Mouse (Mus musculus) heart, adult 8-10 months (tissue): ENCODE measurements around the gene Bcor. TPM values are rescaled to one million over a fixed set of nuclear protein-coding genes. Genes with fewer than 3 reads are reported as not detected.

ENCODE experiments used
- DNase-seq: peaks from one replicate; pipeline ENCODE4 v3.0.0; 2022; ENCODE audit warnings: low spot score
- total RNA-seq, 4 experiments: library from RNA; stranded (reverse); gene quantifications; 2 replicates each; pipeline ENCODE4 v1.2.4; 2022

The Bcor gene
- 10 to 100 TPM; 18.7 to 23.4 (median 20.5) TPM for total RNA-seq

- peak; percentile 56 for DNase-seq
These were observed at the start of gene Bcor for GRCm38 (mm10) chrX:12159981-12160656. Bcor (minus strand) TSS chrX:12160355.

GRCm38 (mm10) chrX:12202951-12203350 lies 42.8 kb upstream of the Bcor start:
- no peak for DNase-seq

DNA sequence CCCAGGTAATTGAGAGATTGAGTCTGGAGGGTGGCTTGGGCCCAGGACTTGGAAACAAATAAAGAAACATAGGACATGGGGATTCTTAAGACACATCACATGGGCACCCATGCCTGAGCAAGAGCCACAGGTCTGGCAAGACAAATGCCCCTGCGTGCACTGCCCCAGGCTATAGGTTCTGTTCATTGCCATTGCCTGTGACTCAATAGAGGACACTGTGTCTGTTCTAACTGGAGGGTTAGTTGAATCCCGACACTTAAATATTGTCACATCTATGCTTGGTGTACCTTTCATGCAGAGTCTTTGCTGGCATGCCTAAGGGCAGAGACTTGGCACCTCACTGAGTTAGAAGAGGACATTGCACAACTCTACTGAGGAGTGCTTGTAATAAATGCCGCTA lies 41.0 kb upstream of the Bcor start:
- no peak for DNase-seq

GRCm38 (mm10) chrX:12195234-12195919 lies 35.2 kb upstream of the Bcor start:
- DNase-seq, result no peak

DNA sequence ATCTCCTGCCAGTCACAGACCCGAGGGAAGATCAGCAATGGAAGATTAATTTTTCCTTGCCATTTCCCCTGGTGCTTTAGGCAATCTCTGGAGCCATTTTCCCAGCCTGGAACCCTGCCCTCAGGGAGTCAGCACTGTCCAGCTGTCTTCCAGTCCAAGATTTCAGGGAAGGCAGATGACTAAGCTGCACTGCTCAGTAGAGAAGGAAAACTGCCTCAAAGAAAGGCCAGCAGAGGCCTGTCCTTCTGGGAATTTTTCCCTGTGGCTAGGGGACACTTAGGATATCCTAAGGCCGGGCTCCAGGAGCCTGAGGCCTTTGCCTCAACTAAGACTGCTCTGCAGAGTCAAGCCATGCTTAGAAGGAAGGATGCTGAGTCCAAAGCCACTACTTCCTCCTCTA lies 32.2 kb upstream of the Bcor start:
- no peak for DNase-seq

DNA sequence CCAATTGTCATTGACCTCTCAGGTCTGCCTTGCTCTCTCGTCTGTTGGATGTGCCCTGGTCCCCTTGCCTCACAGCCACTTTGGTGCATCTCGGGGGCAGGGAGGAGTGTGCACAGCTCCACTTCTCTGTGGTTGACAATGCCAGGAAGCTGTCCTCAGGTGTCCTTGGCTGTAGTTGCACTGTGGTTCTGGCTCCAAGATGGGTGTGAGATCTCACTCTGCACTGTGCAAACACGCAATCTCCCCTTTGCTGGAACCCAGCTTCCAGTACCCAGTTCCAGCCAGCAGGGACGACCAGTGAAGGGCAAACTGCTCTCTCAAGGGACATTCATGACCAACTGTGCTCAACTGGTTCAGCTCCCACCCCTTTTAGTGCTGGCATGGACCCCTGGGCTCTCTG lies 29.4 kb upstream of the Bcor start:
- DNase-seq, result no peak

GRCm38 (mm10) chrX:12175198-12175960 lies 15.2 kb upstream of the Bcor start:
- no peak for DNase-seq

- no peak for DNase-seq
These were observed 10.0 kb upstream of the Bcor start for GRCm38 (mm10) chrX:12170128-12170527.

- DNase-seq, result peak; percentile 73
These were observed 4.7 kb upstream of the Bcor start for GRCm38 (mm10) chrX:12164591-12165529.

DNA sequence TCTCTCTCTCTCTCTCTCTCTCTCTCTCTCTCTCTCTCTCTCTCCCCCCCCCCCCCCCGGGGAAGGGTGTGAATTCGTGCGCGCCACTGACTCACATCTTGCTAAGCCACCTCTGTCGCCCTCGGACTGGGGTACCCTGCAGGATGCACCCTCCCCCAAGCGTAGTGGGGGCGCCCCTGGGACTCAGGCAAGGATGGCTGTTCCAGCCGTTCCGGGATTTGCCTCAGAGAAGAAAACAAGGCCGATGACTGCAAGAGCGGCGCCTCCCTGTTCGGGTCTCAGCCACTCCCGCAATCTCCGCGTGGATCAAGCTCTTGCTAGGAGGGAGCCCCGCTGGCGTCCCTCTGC lies 647 bp downstream of the Bcor start:
- no peak for DNase-seq

DNA sequence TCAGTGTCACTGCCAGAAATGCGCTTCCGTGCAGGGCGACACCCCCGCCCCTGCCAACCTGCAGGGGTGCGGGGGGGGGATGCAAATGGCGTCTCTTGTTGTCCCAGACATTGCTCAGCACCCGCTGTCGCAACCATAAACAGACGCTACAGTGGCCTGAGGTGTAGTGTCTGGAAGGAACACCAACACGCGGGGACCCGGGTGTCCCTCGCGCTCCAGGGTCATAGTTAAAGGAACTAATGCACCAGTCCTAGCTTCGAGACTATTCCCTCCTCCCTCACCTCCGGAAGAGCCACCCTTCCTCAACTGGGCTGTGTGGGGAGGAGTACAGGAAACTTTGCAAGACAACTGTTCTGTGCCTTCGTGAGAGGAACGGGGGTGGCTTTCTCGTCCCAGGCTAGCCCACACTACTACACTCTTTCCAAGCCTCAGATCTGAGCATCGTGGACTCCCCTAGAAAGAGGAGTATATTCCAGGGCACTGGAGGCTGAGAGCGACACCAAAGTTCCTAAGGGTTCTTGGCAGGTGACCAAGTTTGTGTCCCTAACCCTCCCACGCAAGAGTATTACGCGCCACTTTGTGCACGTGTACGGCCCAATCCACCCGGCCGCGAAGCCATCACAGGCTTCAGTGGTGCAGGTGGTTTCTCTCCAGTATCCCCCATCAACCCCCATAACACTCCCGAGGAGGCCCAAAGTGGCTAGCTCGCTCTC lies 1.2 kb downstream of the Bcor start:
- peak; percentile 53 for DNase-seq

DNA sequence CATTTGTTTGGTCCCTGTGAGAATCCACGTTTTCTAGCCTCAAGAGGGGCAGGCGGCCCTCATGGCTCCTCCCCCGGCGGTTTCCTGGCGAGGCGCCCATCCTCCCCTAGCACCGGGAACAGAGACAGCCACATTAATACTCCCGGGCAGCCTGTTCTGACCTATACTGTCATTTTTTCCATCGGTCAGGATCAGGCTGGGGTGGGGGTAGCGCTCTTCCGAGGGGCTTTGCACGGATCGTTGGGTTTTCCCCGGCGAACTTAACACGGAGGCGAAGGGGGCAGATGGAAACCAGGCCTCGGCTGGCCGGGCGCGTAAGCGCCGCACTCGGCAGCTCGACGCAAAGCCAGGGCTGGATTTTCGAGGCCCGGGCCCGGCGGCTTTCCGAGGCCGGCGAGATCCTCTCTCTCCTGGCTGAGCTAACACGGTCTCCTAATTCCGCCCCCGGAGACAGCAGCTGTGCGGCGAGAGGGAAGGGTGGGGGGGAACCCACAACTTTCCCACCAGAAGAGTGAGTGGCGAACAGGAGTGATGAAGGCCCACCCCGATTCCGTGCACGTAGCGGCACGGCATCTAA lies 1.8 kb downstream of the Bcor start:
- peak; percentile 58 for DNase-seq

GRCm38 (mm10) chrX:12157331-12157930 lies 2.7 kb downstream of the Bcor start:
- DNase-seq, result peak; percentile 49

DNA sequence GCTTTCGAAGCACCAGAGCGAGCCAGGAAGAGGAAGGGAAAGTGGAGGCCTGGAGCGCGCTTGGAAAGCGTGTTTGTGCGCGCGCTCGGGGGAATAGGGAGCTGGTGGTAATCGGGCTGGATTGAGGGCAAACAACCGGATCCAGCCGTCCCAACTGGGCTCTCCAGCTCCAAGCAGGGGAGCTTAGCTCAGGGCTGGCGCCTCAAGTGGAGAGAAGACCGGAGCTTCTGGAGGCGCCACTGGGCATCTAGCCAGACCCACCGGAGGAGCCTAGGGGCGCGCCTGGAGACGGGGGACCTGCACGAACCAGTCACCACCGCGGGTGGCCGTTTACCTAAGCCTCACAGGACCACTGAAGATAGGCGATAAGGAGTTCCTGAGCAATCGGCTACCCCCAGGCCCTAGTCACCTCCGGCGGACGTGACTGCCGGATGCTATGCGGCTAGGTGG lies 4.3 kb downstream of the Bcor start:
- DNase-seq, result no peak

DNA sequence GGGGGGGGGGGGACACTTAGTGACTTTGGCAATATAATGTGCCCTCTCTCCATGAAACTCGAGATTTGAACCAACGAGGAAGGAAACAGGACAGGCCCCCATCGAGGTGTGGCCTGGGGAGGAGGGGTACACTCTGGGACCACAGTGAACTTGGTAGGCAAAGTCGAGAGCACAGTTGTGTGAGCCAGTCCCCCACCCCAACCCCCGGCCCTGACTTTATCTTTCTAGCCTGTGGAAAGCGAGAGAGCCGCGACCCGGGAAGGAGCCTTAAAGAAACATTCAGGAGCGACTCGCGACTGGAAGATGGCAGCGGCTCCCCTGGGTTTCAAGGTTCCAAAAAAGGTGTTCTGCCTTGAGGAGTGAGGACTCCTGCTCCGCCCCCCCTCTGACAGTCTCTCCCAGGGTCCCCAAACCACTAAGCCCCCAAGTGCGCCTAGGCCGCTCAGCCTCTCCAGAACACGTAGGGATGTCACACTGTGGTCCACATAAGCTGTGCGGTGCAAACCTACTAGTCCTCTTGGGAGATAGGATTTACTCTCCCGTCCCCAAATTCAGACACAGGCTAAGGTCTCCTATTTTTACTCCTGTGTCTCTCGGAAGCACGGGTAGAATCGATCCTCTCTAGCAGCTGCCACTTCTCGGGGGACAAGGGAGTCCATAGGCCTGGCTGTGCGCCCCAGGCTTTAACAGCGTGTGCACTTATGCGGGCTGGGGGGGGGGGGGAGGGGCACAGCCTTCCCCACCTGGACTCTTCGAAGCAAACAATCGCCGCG lies 4.9 kb downstream of the Bcor start:
- no peak for DNase-seq

DNA sequence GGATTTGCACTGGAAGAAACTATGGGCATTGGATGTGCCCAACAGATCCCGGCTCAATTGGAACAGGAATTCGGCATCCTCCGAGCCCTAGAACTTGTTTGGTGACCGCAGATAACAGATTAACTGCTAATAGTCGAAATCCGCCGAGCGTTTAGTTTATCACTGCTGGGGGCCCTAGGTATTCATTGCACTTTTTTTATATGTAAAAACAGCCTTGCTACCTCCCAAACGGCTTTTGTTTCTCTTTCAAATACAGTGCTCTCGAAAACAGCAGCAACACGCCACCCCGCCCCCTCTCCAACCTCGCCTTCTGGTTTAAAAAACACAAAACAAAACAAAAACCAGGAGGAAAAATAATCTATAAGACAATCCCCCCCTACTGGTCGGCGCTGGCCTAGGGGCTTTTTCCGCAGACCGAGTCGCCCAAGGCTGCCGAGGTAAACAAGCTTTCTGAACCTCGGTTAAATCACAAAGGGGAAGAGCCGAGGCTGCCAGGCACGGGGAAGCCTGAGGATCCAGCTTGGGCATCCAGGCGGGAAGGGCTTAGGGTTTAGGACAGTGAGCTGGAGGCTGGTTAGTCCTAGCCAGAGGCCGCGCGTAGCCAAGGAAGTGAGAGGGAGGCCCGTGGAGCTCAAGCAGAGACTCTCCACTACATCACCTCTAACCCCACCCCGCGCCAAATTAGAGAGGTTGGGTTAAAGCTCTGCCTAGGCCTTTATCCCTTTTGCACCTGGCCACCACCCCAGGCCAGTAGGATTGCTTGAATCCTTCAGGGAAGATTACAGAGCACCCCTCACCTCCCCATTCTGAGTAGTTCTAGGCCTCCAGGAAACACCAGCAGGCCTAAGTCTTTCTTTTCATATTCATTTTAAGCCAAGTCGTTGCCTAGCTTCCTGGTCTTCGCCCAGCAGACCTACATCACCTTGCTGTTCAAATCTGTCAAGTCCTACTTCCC lies 6.7 kb downstream of the Bcor start:
- no peak for DNase-seq

GRCm38 (mm10) chrX:12151996-12152904 lies 7.9 kb downstream of the Bcor start:
- DNase-seq, result no peak
